8 mouse cellular contexts compared by ENCODE assay signal in the genomic region with DNA sequence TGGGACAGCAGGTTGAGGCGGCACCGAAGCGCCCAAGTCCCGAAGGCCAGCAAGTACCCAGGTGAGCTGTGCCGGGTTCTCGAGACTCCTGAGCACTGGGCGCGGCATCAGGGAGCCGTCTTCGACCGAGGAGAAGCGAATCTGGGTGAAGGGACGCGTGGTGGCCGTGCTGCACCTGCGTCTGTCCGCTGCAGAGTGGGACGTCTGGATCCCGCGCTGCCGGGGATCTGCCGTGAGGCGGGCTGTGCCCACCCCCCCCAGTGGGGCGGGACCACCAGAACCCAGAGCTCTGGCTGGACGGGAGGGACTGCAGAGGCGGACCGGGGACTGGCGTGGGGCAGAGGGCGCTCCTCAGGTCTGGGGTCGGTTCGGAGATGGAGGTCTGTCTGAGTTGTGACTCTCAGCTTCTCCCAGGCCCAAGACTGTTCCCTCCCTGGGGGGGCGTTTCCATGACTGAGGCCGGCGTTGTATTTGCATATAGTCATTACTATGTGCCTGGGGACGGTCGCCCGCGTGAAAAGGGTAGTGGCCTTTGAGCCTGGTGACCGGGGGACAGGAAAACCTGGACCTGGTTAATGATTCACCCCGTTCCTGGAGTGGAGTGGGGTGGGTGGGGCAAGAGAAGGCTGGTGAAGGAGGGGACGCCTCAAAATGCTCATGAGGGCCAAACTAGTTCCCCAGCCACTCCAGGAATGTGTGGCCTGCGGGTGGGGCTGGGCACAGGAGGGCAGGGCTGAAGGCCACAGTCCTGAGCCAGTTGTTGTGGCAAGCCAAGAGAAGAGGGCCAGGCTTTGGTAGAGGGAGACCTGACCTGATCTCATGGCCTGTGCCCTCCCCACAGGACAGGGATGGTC. TPM values are rescaled to one million over a fixed set of nuclear protein-coding genes. Genes with fewer than 3 reads are reported as not detected.
DNase-seq lines count a peak whose midpoint lies in the region; ATAC-seq and TF ChIP-seq lines count a peak whose summit lies in the region.

No protein-coding gene starts in this region.

- no peak; the same call in 1 of the 2 replicates for TF ChIP-seq POLR2A in thymus, adult 2 months (IDR thresholded peaks at IDR 0.05; ENCODE audit: control insufficient read depth, extremely low read depth, insufficient read depth, low read length, poor library complexity)
- TF ChIP-seq POLR2A in bone marrow macrophage, adult 2 months (IDR thresholded peaks at IDR 0.05; ENCODE audit: borderline replicate concordance, low read depth, low read length), result no peak

- peak overlapping the region; percentile 98 for H3K4me2 ChIP-seq in heart, embryonic 15.5 days

- peak overlapping the region; percentile 75 for H3K9ac ChIP-seq in heart, embryonic 15.5 days

- H3K27ac ChIP-seq in thymus, adult 2 months (ENCODE audit: control insufficient read depth, insufficient read depth, low read length), result no peak overlapping the region
- no peak overlapping the region for H3K27ac ChIP-seq in bone marrow macrophage, adult 2 months (ENCODE audit: insufficient read depth, low read depth, low read length)
- peak overlapping the region; percentile 85 for H3K27ac ChIP-seq in heart, embryonic 15.5 days

- H3K9me3 ChIP-seq in heart, embryonic 15.5 days (replicated peaks), result no peaks in the 10 kb centered on the region
- no peaks in the 10 kb centered on the region for H3K9me3 ChIP-seq in megakaryocyte, embryonic 14.5 days

- peak; percentile 64 for ATAC-seq in heart, embryonic 15.5 days (replicated peaks; ENCODE audit: insufficient number of reproducible peaks, insufficient read depth, low FRiP score, low read depth)

- peaks cover 12% of the 10 kb centered on the region for H3K4me1 ChIP-seq in thymus, adult 2 months (replicated peaks; ENCODE audit: control insufficient read depth, insufficient read depth, low read length)
- peaks cover 16% of the 10 kb centered on the region for H3K4me1 ChIP-seq in bone marrow macrophage, adult 2 months (ENCODE audit: control insufficient read depth, insufficient read depth, low read length)
- H3K4me1 ChIP-seq in heart, embryonic 15.5 days (replicated peaks), result peaks cover 34% of the 10 kb centered on the region
- H3K4me1 ChIP-seq in megakaryocyte, embryonic 14.5 days, result peaks cover 85% of the 10 kb centered on the region

- 3% methylated on average over 42 of the region's 42 CpGs for WGBS in thymus, adult 2 months
- under 1% methylated on average over 42 of the region's 42 CpGs for WGBS in heart, embryonic 15.5 days

- H3K36me3 ChIP-seq in thymus, adult 2 months (ENCODE audit: control insufficient read depth, insufficient read depth, low read length), result no peaks in the 10 kb centered on the region
- no peaks in the 10 kb centered on the region for H3K36me3 ChIP-seq in heart, embryonic 15.5 days
- peaks cover 43% of the 10 kb centered on the region for H3K36me3 ChIP-seq in megakaryocyte, embryonic 14.5 days (replicated peaks; ENCODE audit: low read length)

- no peaks in the 10 kb centered on the region for H3K27me3 ChIP-seq in thymus, adult 2 months (ENCODE audit: control insufficient read depth, insufficient read depth, low read length)
- no peaks in the 10 kb centered on the region for H3K27me3 ChIP-seq in heart, embryonic 15.5 days
- peaks cover 26% of the 10 kb centered on the region for H3K27me3 ChIP-seq in megakaryocyte, embryonic 14.5 days (replicated peaks)

- TF ChIP-seq CTCF in thymus, adult 2 months (IDR thresholded peaks at IDR 0.05; ENCODE audit: borderline replicate concordance, control insufficient read depth, extremely low read depth, insufficient read depth, low read length, poor library complexity), result no peak; the same call in 1 of the 2 replicates
- no peak for TF ChIP-seq CTCF in bone marrow macrophage, adult 2 months (IDR thresholded peaks at IDR 0.05; ENCODE audit: low read depth, low read length)

- no peak for DNase-seq in thymus, adult 2 months
- no peak for DNase-seq in thymus, postnatal 36 days
- DNase-seq in kidney, postnatal 36 days, result peak; percentile 91 to 97
- no peak for DNase-seq in right cerebral cortex, postnatal 14 days
- DNase-seq in T-cell, adult 2 months (ENCODE audit: low spot score), result no peak

- H3K4me3 ChIP-seq in thymus, adult 2 months (ENCODE audit: control insufficient read depth, insufficient read depth, low read length), result peak overlapping the region; percentile 72
- peak overlapping the region; percentile 76 for H3K4me3 ChIP-seq in bone marrow macrophage, adult 2 months (ENCODE audit: insufficient read depth, low read length)
- H3K4me3 ChIP-seq in heart, embryonic 15.5 days, result peak overlapping the region; percentile 76
- peak overlapping the region; percentile 97 for H3K4me3 ChIP-seq in megakaryocyte, embryonic 14.5 days (replicated peaks)

RNA-seq across cellular contexts. Expression of a gene that starts 0.4 kb away (rescaled TPM):
- polyA plus RNA-seq in thymus, adult 2 months (2012; rRNA removed), result 29.8 TPM in 2 replicates
- polyA plus RNA-seq in bone marrow macrophage, adult 2 months (2012; ENCODE audit: insufficient read depth, insufficient read length, missing spikeins), result 3.5 and 3.9 TPM in 2 replicates
- 11.4 and 18.4 TPM in 2 replicates for polyA plus RNA-seq in heart, embryonic 15.5 days (2015; fragmentation: Nextera tagmentation; extraction: Ambion mirVana)
- 3.6 and 11.1 TPM in 2 replicates for polyA plus RNA-seq in megakaryocyte, embryonic 14.5 days (2012; ENCODE audit: insufficient read depth, low replicate concordance)

RNA-seq across cellular contexts. Expression of a gene that starts 2.2 kb away (rescaled TPM):
- 4.6 and 5.5 TPM in 2 replicates for polyA plus RNA-seq in thymus, adult 2 months (2012; rRNA removed)
- polyA plus RNA-seq in bone marrow macrophage, adult 2 months (2012; ENCODE audit: insufficient read depth, insufficient read length, missing spikeins), result 0.88 TPM in 1 of 2 replicates, not detected in the other
- polyA plus RNA-seq in heart, embryonic 15.5 days (2015; fragmentation: Nextera tagmentation; extraction: Ambion mirVana), result 0.23 and 0.58 TPM in 2 replicates
- polyA plus RNA-seq in megakaryocyte, embryonic 14.5 days (2012; ENCODE audit: insufficient read depth, low replicate concordance), result 0.57 TPM in 1 of 2 replicates, not detected in the other

RNA-seq across cellular contexts. Expression of a gene that starts 12.5 kb away (rescaled TPM):
- polyA plus RNA-seq in thymus, adult 2 months (2012; rRNA removed), result 64.1 and 80.2 TPM in 2 replicates
- polyA plus RNA-seq in bone marrow macrophage, adult 2 months (2012; ENCODE audit: insufficient read depth, insufficient read length, missing spikeins), result 36.2 and 45.2 TPM in 2 replicates
- 36.7 and 44.9 TPM in 2 replicates for polyA plus RNA-seq in heart, embryonic 15.5 days (2015; fragmentation: Nextera tagmentation; extraction: Ambion mirVana)
- polyA plus RNA-seq in megakaryocyte, embryonic 14.5 days (2012; ENCODE audit: insufficient read depth, low replicate concordance), result 82.9 and 114 TPM in 2 replicates

RNA-seq across cellular contexts. Expression of a gene that starts 22.1 kb away (rescaled TPM):
- polyA plus RNA-seq in thymus, adult 2 months (2012; rRNA removed), result 7.1 and 7.4 TPM in 2 replicates
- polyA plus RNA-seq in bone marrow macrophage, adult 2 months (2012; ENCODE audit: insufficient read depth, insufficient read length, missing spikeins), result 3.4 and 4.1 TPM in 2 replicates
- 2.7 and 4.0 TPM in 2 replicates for polyA plus RNA-seq in heart, embryonic 15.5 days (2015; fragmentation: Nextera tagmentation; extraction: Ambion mirVana)
- polyA plus RNA-seq in megakaryocyte, embryonic 14.5 days (2012; ENCODE audit: insufficient read depth, low replicate concordance), result 12.2 and 18.5 TPM in 2 replicates

RNA-seq across cellular contexts. Expression of a gene that starts 22.3 kb away (rescaled TPM):
- polyA plus RNA-seq in thymus, adult 2 months (2012; rRNA removed), result 65.6 and 77.9 TPM in 2 replicates
- polyA plus RNA-seq in bone marrow macrophage, adult 2 months (2012; ENCODE audit: insufficient read depth, insufficient read length, missing spikeins), result 29.7 and 36.1 TPM in 2 replicates
- polyA plus RNA-seq in heart, embryonic 15.5 days (2015; fragmentation: Nextera tagmentation; extraction: Ambion mirVana), result 74.4 and 92.5 TPM in 2 replicates
- 51.3 and 84.0 TPM in 2 replicates for polyA plus RNA-seq in megakaryocyte, embryonic 14.5 days (2012; ENCODE audit: insufficient read depth, low replicate concordance)

Comparison
In these comparisons a context has a peak if more than half of its experiments do, and no peak if none do; other contexts are left out.
1. DNase-seq: peak in kidney, postnatal 36 days (2 of 2); none in thymus, adult 2 months (single experiment), thymus, postnatal 36 days (0 of 2), right cerebral cortex, postnatal 14 days (single experiment) and T-cell, adult 2 months (single experiment).
2. Peak in every context shown above with its lines, with median percentiles within 50 percentile points of each other: H3K4me3 ChIP-seq.